ENCODE assay signal across 23 mouse cellular contexts in genomic region chr4:7191912-7192311, GRCm38 (mm10).
A peak's percentile ranks its signal among the peaks of the same experiment; 100 is the strongest.
DNase-seq lines count a peak whose midpoint lies in the region; ATAC-seq and TF ChIP-seq lines count a peak whose summit lies in the region.
"Had no signal": no experiment of that assay in that cellular context is flagged by ENCODE, and none has a peak within 500 bp of the region (broad histone marks: within the 10 kb centered on the region; RNA-seq: fewer than 3 reads in every experiment).

No protein-coding gene starts in this region.

- no peak overlapping the region for H3K4me2 ChIP-seq in forebrain, embryonic 13.5 days
- no peak overlapping the region for H3K4me2 ChIP-seq in forebrain, embryonic 12.5 days
- no peak overlapping the region for H3K4me2 ChIP-seq in midbrain, embryonic 14.5 days (ENCODE audit: low read length)
- H3K4me2 ChIP-seq: embryonic facial prominence, embryonic 13.5 days; heart, embryonic 11.5 days; limb, embryonic 13.5 days; neural tube, embryonic 13.5 days had no signal

- H3K9ac ChIP-seq in forebrain, embryonic 13.5 days = no peak overlapping the region
- H3K9ac ChIP-seq in forebrain, embryonic 12.5 days = no peak overlapping the region
- H3K9ac ChIP-seq in midbrain, embryonic 14.5 days (replicated peaks; ENCODE audit: low read length) = no peak overlapping the region
- H3K9ac ChIP-seq: embryonic facial prominence, embryonic 13.5 days; limb, embryonic 13.5 days; liver, embryonic 14.5 days; neural tube, embryonic 13.5 days had no signal

- H3K36me3 ChIP-seq in forebrain, embryonic 13.5 days (ENCODE audit: poor library complexity, severe bottlenecking) = no peaks in the 10 kb centered on the region
- no peaks in the 10 kb centered on the region for H3K36me3 ChIP-seq in forebrain, embryonic 12.5 days (replicated peaks)
- no peaks in the 10 kb centered on the region for H3K36me3 ChIP-seq in midbrain, embryonic 14.5 days (ENCODE audit: control insufficient read depth, insufficient read depth, low read length)
- no peaks in the 10 kb centered on the region for H3K36me3 ChIP-seq in midbrain, embryonic 10.5 days
- H3K36me3 ChIP-seq: embryonic facial prominence, embryonic 13.5 days; limb, embryonic 13.5 days; neural tube, embryonic 13.5 days had no signal

- 77% methylated on average over 3 of the region's 3 CpGs for WGBS in forebrain, embryonic 13.5 days
- 78% methylated on average over 3 of the region's 3 CpGs for WGBS in forebrain, embryonic 12.5 days
- 65% methylated on average over 3 of the region's 3 CpGs for WGBS in midbrain, embryonic 14.5 days
- WGBS in midbrain, embryonic 10.5 days = 91% methylated on average over 3 of the region's 3 CpGs

- no peaks in the 10 kb centered on the region for H3K27me3 ChIP-seq in forebrain, embryonic 13.5 days
- no peaks in the 10 kb centered on the region for H3K27me3 ChIP-seq in forebrain, embryonic 12.5 days
- no peaks in the 10 kb centered on the region for H3K27me3 ChIP-seq in midbrain, embryonic 14.5 days (ENCODE audit: control insufficient read depth, insufficient read depth, low read length)
- no peaks in the 10 kb centered on the region for H3K27me3 ChIP-seq in midbrain, embryonic 10.5 days (ENCODE audit: low read depth, poor library complexity, severe bottlenecking)
- H3K27me3 ChIP-seq: embryonic facial prominence, embryonic 13.5 days; limb, embryonic 13.5 days; neural tube, embryonic 13.5 days had no signal

- no peak overlapping the region for H3K27ac ChIP-seq in forebrain, embryonic 13.5 days
- no peak overlapping the region for H3K27ac ChIP-seq in forebrain, embryonic 12.5 days
- peak overlapping the region; percentile 37 for H3K27ac ChIP-seq in layer of hippocampus, adult 2 months
- 0 out of 2 replicates have a peak overlapping the region, but pooled peaks have one; percentile 37 for H3K27ac ChIP-seq in midbrain, embryonic 14.5 days (replicated peaks; ENCODE audit: low read depth, low read length)
- no peak overlapping the region for H3K27ac ChIP-seq in midbrain, embryonic 10.5 days (replicated peaks)
- H3K27ac ChIP-seq: embryonic facial prominence, embryonic 13.5 days; limb, embryonic 13.5 days; liver, embryonic 14.5 days; stomach, postnatal 0 days had no signal

- peak; percentile 62; the same call in 1 of the 2 replicates for ATAC-seq in forebrain, embryonic 13.5 days
- no peak for ATAC-seq in forebrain, embryonic 12.5 days (ENCODE audit: low FRiP score)
- ATAC-seq in midbrain, embryonic 14.5 days (ENCODE audit: low FRiP score, low TSS enrichment) = no peak

- DNase-seq in layer of hippocampus, adult 2 months (ENCODE audit: low spot score in 2 of 2) = no peak
- DNase-seq in layer of hippocampus, adult 9-10 months (ENCODE audit: low spot score) = no peak
- peak; percentile 4 for DNase-seq in midbrain, embryonic 14.5 days
- DNase-seq in midbrain, embryonic 10.5 days (ENCODE audit: low spot score) = no peak
- DNase-seq in spleen, adult 12 weeks (ENCODE audit: low spot score) = no peak
- no peak for DNase-seq in adrenal gland, postnatal 10 days
- DNase-seq: adrenal gland, adult 8-10 months; cerebellum, adult 8-10 months; gastrocnemius, postnatal 36 days; heart, postnatal 14 days; kidney, adult 9 months; kidney, postnatal 36 days; layer of hippocampus, postnatal 36 days; lung, postnatal 10 days; thymus, postnatal 25 days had no signal

- no peak for TF ChIP-seq CTCF in layer of hippocampus, adult 2 months (conservative IDR thresholded peaks at IDR 0.05)

- no peak overlapping the region for H3K4me3 ChIP-seq in forebrain, embryonic 13.5 days
- no peak overlapping the region for H3K4me3 ChIP-seq in forebrain, embryonic 12.5 days (replicated peaks)
- H3K4me3 ChIP-seq in layer of hippocampus, adult 2 months = no peak overlapping the region
- H3K4me3 ChIP-seq in midbrain, embryonic 14.5 days (replicated peaks; ENCODE audit: low read depth, low read length) = no peak overlapping the region
- no peak overlapping the region for H3K4me3 ChIP-seq in midbrain, embryonic 10.5 days
- H3K4me3 ChIP-seq: embryonic facial prominence, embryonic 13.5 days; limb, embryonic 13.5 days; neural tube, embryonic 13.5 days had no signal

- no peaks in the 10 kb centered on the region for H3K9me3 ChIP-seq in forebrain, embryonic 13.5 days (replicated peaks)
- H3K9me3 ChIP-seq in forebrain, embryonic 12.5 days = no peaks in the 10 kb centered on the region
- no peaks in the 10 kb centered on the region for H3K9me3 ChIP-seq in midbrain, embryonic 14.5 days (ENCODE audit: control insufficient read depth, low read length)
- H3K9me3 ChIP-seq in midbrain, embryonic 10.5 days (replicated peaks) = no peaks in the 10 kb centered on the region
- H3K9me3 ChIP-seq: embryonic facial prominence, embryonic 13.5 days; limb, embryonic 13.5 days; neural tube, embryonic 13.5 days had no signal

- no peaks in the 10 kb centered on the region for H3K4me1 ChIP-seq in forebrain, embryonic 13.5 days
- H3K4me1 ChIP-seq in forebrain, embryonic 12.5 days = no peaks in the 10 kb centered on the region
- H3K4me1 ChIP-seq in midbrain, embryonic 14.5 days (ENCODE audit: control insufficient read depth, insufficient read depth, low read length) = 0 out of 2 replicates have a peak, but pooled peaks cover 2% of the 10 kb centered on the region
- no peaks in the 10 kb centered on the region for H3K4me1 ChIP-seq in midbrain, embryonic 10.5 days
- H3K4me1 ChIP-seq: embryonic facial prominence, embryonic 13.5 days; limb, embryonic 13.5 days had no signal

Comparison
In these comparisons a context has a peak if more than half of its experiments do, and no peak if none do; other contexts are left out.
1. H3K27ac ChIP-seq: peak in layer of hippocampus, adult 2 months (single experiment) and midbrain, embryonic 14.5 days (single experiment); none in forebrain, embryonic 13.5 days (single experiment), forebrain, embryonic 12.5 days (single experiment) and midbrain, embryonic 10.5 days (single experiment).